15 mouse cellular contexts compared by ENCODE assay signal in genomic region chr19:25308763-25309162, GRCm38 (mm10).
DNase-seq lines count a peak whose midpoint lies in the region; ATAC-seq and TF ChIP-seq lines count a peak whose summit lies in the region.
"Had no signal": no experiment of that assay in that cellular context is flagged by ENCODE, and none has a peak within 500 bp of the region (broad histone marks: within the 10 kb centered on the region; RNA-seq: fewer than 3 reads in every experiment).

No protein-coding gene starts in this region.

- ATAC-seq in hindbrain, postnatal 0 days = no peak
- no peak for ATAC-seq in midbrain, embryonic 16.5 days
- ATAC-seq in midbrain, embryonic 14.5 days (ENCODE audit: low FRiP score, low TSS enrichment) = no peak
- ATAC-seq: Patski had no signal

- peak overlapping the region; percentile 70 for H3K27ac ChIP-seq in hindbrain, embryonic 10.5 days
- H3K27ac ChIP-seq in hindbrain, postnatal 0 days = no peak overlapping the region
- peak overlapping the region; percentile 63 for H3K27ac ChIP-seq in midbrain, embryonic 10.5 days (replicated peaks)
- no peak overlapping the region for H3K27ac ChIP-seq in midbrain, embryonic 16.5 days (ENCODE audit: low read length)
- H3K27ac ChIP-seq in embryonic facial prominence, embryonic 10.5 days (replicated peaks) = peak overlapping the region; percentile 24; the same call in 1 of the 2 replicates
- no peak overlapping the region for H3K27ac ChIP-seq in midbrain, embryonic 14.5 days (replicated peaks; ENCODE audit: low read depth, low read length)
- H3K27ac ChIP-seq: embryonic facial prominence, embryonic 12.5 days; forebrain, embryonic 12.5 days had no signal

- no peaks in the 10 kb centered on the region for H3K27me3 ChIP-seq in hindbrain, embryonic 10.5 days (ENCODE audit: insufficient read depth, poor library complexity, severe bottlenecking)
- no peaks in the 10 kb centered on the region for H3K27me3 ChIP-seq in hindbrain, postnatal 0 days (ENCODE audit: insufficient read depth, low read length)
- no peaks in the 10 kb centered on the region for H3K27me3 ChIP-seq in midbrain, embryonic 10.5 days (ENCODE audit: low read depth, poor library complexity, severe bottlenecking)
- no peaks in the 10 kb centered on the region for H3K27me3 ChIP-seq in midbrain, embryonic 16.5 days (ENCODE audit: control insufficient read depth, insufficient read depth, low read depth, low read length)
- no peaks in the 10 kb centered on the region for H3K27me3 ChIP-seq in embryonic facial prominence, embryonic 10.5 days (replicated peaks; ENCODE audit: low read depth, poor library complexity, severe bottlenecking)
- H3K27me3 ChIP-seq in midbrain, embryonic 14.5 days (ENCODE audit: control insufficient read depth, insufficient read depth, low read length) = no peaks in the 10 kb centered on the region
- H3K27me3 ChIP-seq: embryonic facial prominence, embryonic 12.5 days; Patski had no signal

- WGBS in hindbrain, embryonic 10.5 days = 29% methylated on average over 12 of the region's 12 CpGs
- WGBS in hindbrain, postnatal 0 days = 34% methylated on average over 12 of the region's 12 CpGs
- WGBS in midbrain, embryonic 10.5 days = 37% methylated on average over 12 of the region's 12 CpGs
- 35% methylated on average over 12 of the region's 12 CpGs for WGBS in midbrain, embryonic 16.5 days
- WGBS in embryonic facial prominence, embryonic 10.5 days = 35% methylated on average over 12 of the region's 12 CpGs
- WGBS in midbrain, embryonic 14.5 days = 31% methylated on average over 12 of the region's 12 CpGs

- H3K4me1 ChIP-seq in hindbrain, embryonic 10.5 days (replicated peaks) = peaks cover 63% of the 10 kb centered on the region
- H3K4me1 ChIP-seq in hindbrain, postnatal 0 days (ENCODE audit: insufficient read depth, low read length) = no peaks in the 10 kb centered on the region
- H3K4me1 ChIP-seq in midbrain, embryonic 10.5 days = peaks cover 62% of the 10 kb centered on the region
- peaks cover 3% of the 10 kb centered on the region for H3K4me1 ChIP-seq in midbrain, embryonic 16.5 days (ENCODE audit: control insufficient read depth, insufficient read depth, low read length)
- peaks cover 43% of the 10 kb centered on the region for H3K4me1 ChIP-seq in embryonic facial prominence, embryonic 10.5 days
- H3K4me1 ChIP-seq in midbrain, embryonic 14.5 days (ENCODE audit: control insufficient read depth, insufficient read depth, low read length) = no peaks in the 10 kb centered on the region
- H3K4me1 ChIP-seq: megakaryocyte, embryonic 14.5 days had no signal

- H3K9ac ChIP-seq in hindbrain, postnatal 0 days (replicated peaks; ENCODE audit: low read length) = no peak overlapping the region
- no peak overlapping the region for H3K9ac ChIP-seq in midbrain, embryonic 16.5 days (ENCODE audit: low read depth, low read length)
- no peak overlapping the region for H3K9ac ChIP-seq in midbrain, embryonic 14.5 days (replicated peaks; ENCODE audit: low read length)
- H3K9ac ChIP-seq: embryonic facial prominence, embryonic 12.5 days; forebrain, embryonic 12.5 days had no signal

- no peak for TF ChIP-seq CTCF in hindbrain, postnatal 0 days (IDR thresholded peaks at IDR 0.05; ENCODE audit: low read depth)

- H3K4me2 ChIP-seq in hindbrain, postnatal 0 days (ENCODE audit: low read depth, low read length) = no peak overlapping the region
- H3K4me2 ChIP-seq in midbrain, embryonic 16.5 days (ENCODE audit: low read length) = no peak overlapping the region
- H3K4me2 ChIP-seq in midbrain, embryonic 14.5 days (ENCODE audit: low read length) = no peak overlapping the region
- H3K4me2 ChIP-seq: embryonic facial prominence, embryonic 12.5 days; forebrain, embryonic 12.5 days had no signal

- no peak overlapping the region for H3K4me3 ChIP-seq in hindbrain, embryonic 10.5 days
- H3K4me3 ChIP-seq in hindbrain, postnatal 0 days (ENCODE audit: low read length) = no peak overlapping the region
- H3K4me3 ChIP-seq in midbrain, embryonic 10.5 days = no peak overlapping the region
- no peak overlapping the region for H3K4me3 ChIP-seq in midbrain, embryonic 16.5 days (ENCODE audit: low read depth, low read length)
- no peak overlapping the region for H3K4me3 ChIP-seq in embryonic facial prominence, embryonic 10.5 days
- no peak overlapping the region for H3K4me3 ChIP-seq in midbrain, embryonic 14.5 days (replicated peaks; ENCODE audit: low read depth, low read length)
- H3K4me3 ChIP-seq: embryonic facial prominence, embryonic 12.5 days; forebrain, embryonic 12.5 days; megakaryocyte, embryonic 14.5 days had no signal

- H3K9me3 ChIP-seq in hindbrain, embryonic 10.5 days = no peaks in the 10 kb centered on the region
- no peaks in the 10 kb centered on the region for H3K9me3 ChIP-seq in hindbrain, postnatal 0 days (ENCODE audit: low read length)
- H3K9me3 ChIP-seq in midbrain, embryonic 10.5 days (replicated peaks) = no peaks in the 10 kb centered on the region
- H3K9me3 ChIP-seq in midbrain, embryonic 16.5 days (replicated peaks; ENCODE audit: control insufficient read depth, low read length, poor library complexity, severe bottlenecking) = no peaks in the 10 kb centered on the region
- H3K9me3 ChIP-seq in embryonic facial prominence, embryonic 10.5 days = no peaks in the 10 kb centered on the region
- H3K9me3 ChIP-seq in midbrain, embryonic 14.5 days (ENCODE audit: control insufficient read depth, low read length) = no peaks in the 10 kb centered on the region
- H3K9me3 ChIP-seq: embryonic facial prominence, embryonic 12.5 days; forebrain, embryonic 12.5 days; megakaryocyte, embryonic 14.5 days had no signal

- DNase-seq in hindbrain, embryonic 10.5 days (ENCODE audit: low spot score) = no peak
- no peak for DNase-seq in hindbrain, postnatal 0 days (ENCODE audit: low spot score)
- no peak for DNase-seq in midbrain, embryonic 10.5 days (ENCODE audit: low spot score)
- no peak for DNase-seq in embryonic facial prominence, embryonic 10.5 days (ENCODE audit: low spot score)
- DNase-seq in midbrain, embryonic 14.5 days = peak; percentile 19
- no peak for DNase-seq in thymus, postnatal 14 days
- DNase-seq: cerebellum, adult 9-10 months; kidney, adult 8-10 months; right cerebral cortex, postnatal 4 days; thymus, adult 18-20 months had no signal

- no peaks in the 10 kb centered on the region for H3K36me3 ChIP-seq in hindbrain, embryonic 10.5 days
- no peaks in the 10 kb centered on the region for H3K36me3 ChIP-seq in hindbrain, postnatal 0 days (ENCODE audit: insufficient read depth, low read length)
- no peaks in the 10 kb centered on the region for H3K36me3 ChIP-seq in midbrain, embryonic 10.5 days
- H3K36me3 ChIP-seq in midbrain, embryonic 16.5 days (ENCODE audit: control insufficient read depth, insufficient read depth, low read length) = no peaks in the 10 kb centered on the region
- H3K36me3 ChIP-seq in embryonic facial prominence, embryonic 10.5 days (replicated peaks) = no peaks in the 10 kb centered on the region
- H3K36me3 ChIP-seq in midbrain, embryonic 14.5 days (ENCODE audit: control insufficient read depth, insufficient read depth, low read length) = no peaks in the 10 kb centered on the region
- H3K36me3 ChIP-seq: embryonic facial prominence, embryonic 12.5 days; forebrain, embryonic 12.5 days had no signal

Comparison
In these comparisons a context has a peak if more than half of its experiments do, and no peak if none do; other contexts are left out.
1. H3K27ac ChIP-seq: peak in hindbrain, embryonic 10.5 days (single experiment), midbrain, embryonic 10.5 days (single experiment) and embryonic facial prominence, embryonic 10.5 days (single experiment); none in hindbrain, postnatal 0 days (single experiment), midbrain, embryonic 16.5 days (single experiment) and midbrain, embryonic 14.5 days (single experiment).